Comparison of ENCODE assay signal across 21 mouse cellular contexts in genomic region chr7:16344598-16344997, GRCm38 (mm10).
"Had no signal": no experiment of that assay in that cellular context is flagged by ENCODE, and none has a peak within 500 bp of the region (broad histone marks: within the 10 kb centered on the region; RNA-seq: fewer than 3 reads in every experiment).

No protein-coding gene starts in this region.

- H3K4me1 ChIP-seq: heart, embryonic 10.5 days; hindbrain, embryonic 10.5 days; hindbrain, embryonic 12.5 days; hindbrain, embryonic 15.5 days; intestine, embryonic 15.5 days; limb, embryonic 10.5 days; limb, embryonic 12.5 days had no signal

- ATAC-seq: forebrain, postnatal 0 days; intestine, embryonic 15.5 days; intestine, postnatal 0 days had no signal

- H3K9me3 ChIP-seq: heart, embryonic 10.5 days; heart, embryonic 12.5 days; hindbrain, embryonic 10.5 days; hindbrain, embryonic 12.5 days; hindbrain, embryonic 15.5 days; intestine, embryonic 15.5 days; limb, embryonic 10.5 days; limb, embryonic 12.5 days had no signal

- H3K4me2 ChIP-seq: heart, embryonic 12.5 days; hindbrain, embryonic 12.5 days; hindbrain, embryonic 15.5 days; intestine, embryonic 15.5 days; limb, embryonic 12.5 days; liver, embryonic 11.5 days had no signal

- DNase-seq: forebrain, postnatal 0 days; gastrocnemius, postnatal 14 days; heart, adult 18-20 months; heart, postnatal 10 days; heart, postnatal 4 days; kidney, adult 18-20 months; kidney, adult 8-10 months; kidney, postnatal 10 days; kidney, postnatal 25 days; kidney, postnatal 4 days; liver had no signal

- H3K4me3 ChIP-seq: heart, embryonic 10.5 days; heart, embryonic 12.5 days; hindbrain, embryonic 10.5 days; hindbrain, embryonic 12.5 days; hindbrain, embryonic 15.5 days; intestine, embryonic 15.5 days; limb, embryonic 10.5 days; limb, embryonic 12.5 days had no signal

- H3K27ac ChIP-seq: heart, embryonic 10.5 days; hindbrain, embryonic 10.5 days; hindbrain, embryonic 12.5 days; hindbrain, embryonic 15.5 days; intestine, embryonic 15.5 days; limb, embryonic 10.5 days; limb, embryonic 12.5 days had no signal

- H3K9ac ChIP-seq: forebrain, postnatal 0 days; heart, embryonic 12.5 days; hindbrain, embryonic 12.5 days; hindbrain, embryonic 15.5 days; intestine, embryonic 15.5 days; limb, embryonic 12.5 days had no signal

- H3K27me3 ChIP-seq: heart, embryonic 12.5 days; hindbrain, embryonic 12.5 days; hindbrain, embryonic 15.5 days; intestine, embryonic 15.5 days; limb, embryonic 12.5 days had no signal
